Mouse (Mus musculus) lung, postnatal 0 days (tissue): ENCODE data around the gene Nat8f5.
"Not testable (repeated sequence)": the region's sequence is repeated elsewhere in the genome, so short reads cannot be mapped to it uniquely, and the experiment has no call there.

Experiments used
- CTCF ChIP-seq: IDR thresholded peaks from 2 replicates; pipeline ENCODE4 v1.5.1; 2016; ENCODE audit warnings: antibody characterized with exemption, mild to moderate bottlenecking
- EP300 ChIP-seq: IDR thresholded peaks from 2 replicates; pipeline ENCODE4 v1.6.1; 2016; ENCODE audit warnings: antibody characterized with exemption, mild to moderate bottlenecking, control low read depth

- TF ChIP-seq CTCF, EP300: not testable (repeated sequence)
Observed at GRCm38 (mm10) chr6:85866995-85867394, 46.2 kb upstream of the Nat8f5 start.
